Mouse (Mus musculus) cerebellum, adult 2 months (tissue): ENCODE data around the gene Crb1. TPM values are rescaled to one million over a fixed set of nuclear protein-coding genes. Genes with fewer than 3 reads are reported as not detected.

Experiments used
- DNase-seq, 2 experiments: peaks; one replicate each; pipeline ENCODE4 v3.0.0; 2021
- H3K27ac ChIP-seq: fragments of 200-500 bp; 2 replicates; pipeline ENCODE4 v1.5.1; 2012; ENCODE audit warnings: low read length, control low read depth, inconsistent platforms; ENCODE audit not compliant: insufficient read depth
- H3K27me3 ChIP-seq: fragments of 200-500 bp; 2 replicates; pipeline ENCODE4 v1.6.1; 2012; ENCODE audit warnings: inconsistent platforms, mild to moderate bottlenecking, low read length, moderate library complexity; ENCODE audit not compliant: control insufficient read depth, insufficient read depth
- H3K4me1 ChIP-seq: fragments of 200-500 bp; 2 replicates; pipeline ENCODE4 v1.6.1; 2011; ENCODE audit warnings: low read length; ENCODE audit not compliant: control insufficient read depth, insufficient read depth
- H3K4me3 ChIP-seq: fragments of 200-500 bp; replicated peaks from 2 replicates; pipeline ENCODE3; 2011; ENCODE audit warnings: mild to moderate bottlenecking, low read depth, low read length, control low read depth; ENCODE audit not compliant: insufficient read depth
- CTCF ChIP-seq: fragments of 200-500 bp; IDR thresholded peaks from 2 replicates; pipeline ENCODE4 v1.5.1; 2011; ENCODE audit warnings: low read depth, mild to moderate bottlenecking, control low read depth, low read length, moderate library complexity, borderline replicate concordance; ENCODE audit not compliant: insufficient read depth
- POLR2A ChIP-seq: fragments of 200-500 bp; IDR thresholded peaks from 2 replicates; pipeline ENCODE4 v1.6.1; 2011; ENCODE audit warnings: low read length, control low read depth, borderline replicate concordance; ENCODE audit not compliant: insufficient read depth
- WGBS: fragments of 180-500 bp; shearing (Covaris S2); methylation state at CpG from one replicate; pipeline ENCODE4 v1.1.7; 2018; 5-methylcytosine and 5-hydroxymethylcytosine counted together
- polyA plus RNA-seq: library from polyadenylated mRNA; depleted of rRNA; stranded (reverse); fragments of >200 nt; gene quantifications from 2 replicates; pipeline ENCODE4 v1.2.3, GENCODE M21; 2012; rRNA removed

The Crb1 gene
- polyA plus RNA-seq, 1 experiment: 0.25 TPM

GRCm38 (mm10) chr1:139161619-139162018 is 215.3 kb downstream of the Crb1 start:
- Histone ChIP-seq H3K4me1 (no peaks in the 10 kb centered on the region), H3K27me3 (no peaks in the 10 kb centered on the region), H3K27ac (no peak overlapping the region), H3K4me3 (no peak overlapping the region)
- WGBS: 55% methylated on average over 3 of the region's 3 CpGs
- no peak for DNase-seq
- no peak for TF ChIP-seq POLR2A
- no peak for TF ChIP-seq CTCF

- no peaks in the 10 kb centered on the region for H3K4me1 ChIP-seq
- WGBS: 31% methylated on average over 3 of the region's 3 CpGs
- DNase-seq: peak in 1 of 2 experiments; percentile 27
Measured at GRCm38 (mm10) chr1:139156397-139156796, 220.5 kb downstream of the Crb1 start.

GRCm38 (mm10) chr1:139153493-139153892 is 223.4 kb downstream of the Crb1 start:
- TF ChIP-seq CTCF (no peak), POLR2A (no peak)
- Histone ChIP-seq H3K27ac (no peak overlapping the region), H3K27me3 (no peaks in the 10 kb centered on the region), H3K4me1 (no peaks in the 10 kb centered on the region), H3K4me3 (no peak overlapping the region)
- WGBS: 53% methylated on average over 6 of the region's 6 CpGs
- no peak for DNase-seq

More at GRCm38 (mm10) chr1:139156397-139156796, 220.5 kb downstream of the Crb1 start:
- TF ChIP-seq CTCF (peak; percentile 44; the same call in 1 of the 2 replicates), POLR2A (no peak)
- Histone ChIP-seq H3K4me3 (no peak overlapping the region), H3K27me3 (no peaks in the 10 kb centered on the region), H3K27ac (no peak overlapping the region)

GRCm38 (mm10) chr1:139153006-139153405 is 223.9 kb downstream of the Crb1 start:
- DNase-seq: no peak
- WGBS: 89% methylated on average over 2 of the region's 2 CpGs
- TF ChIP-seq CTCF (no peak), POLR2A (no peak)
- H3K27me3 ChIP-seq: no peaks in the 10 kb centered on the region
- no peaks in the 10 kb centered on the region for H3K4me1 ChIP-seq
- H3K4me3 ChIP-seq: no peak overlapping the region
- H3K27ac ChIP-seq: no peak overlapping the region

Other genes starting within 250 kb of the Crb1 start
- gene Zbtb41, start 45.2 kb upstream of the Crb1 start, polyA plus RNA-seq: 7.4 and 7.7 TPM in 2 replicates
- gene Aspm, start 77.7 kb upstream of the Crb1 start, polyA plus RNA-seq: 0.07 and 0.32 TPM in 2 replicates
- gene F13b, start 124.6 kb upstream of the Crb1 start, polyA plus RNA-seq: not detected in 2 replicates
- not detected in 2 replicates for gene Cfhr1, start 183.2 kb upstream of the Crb1 start, polyA plus RNA-seq